In the genomic region with DNA sequence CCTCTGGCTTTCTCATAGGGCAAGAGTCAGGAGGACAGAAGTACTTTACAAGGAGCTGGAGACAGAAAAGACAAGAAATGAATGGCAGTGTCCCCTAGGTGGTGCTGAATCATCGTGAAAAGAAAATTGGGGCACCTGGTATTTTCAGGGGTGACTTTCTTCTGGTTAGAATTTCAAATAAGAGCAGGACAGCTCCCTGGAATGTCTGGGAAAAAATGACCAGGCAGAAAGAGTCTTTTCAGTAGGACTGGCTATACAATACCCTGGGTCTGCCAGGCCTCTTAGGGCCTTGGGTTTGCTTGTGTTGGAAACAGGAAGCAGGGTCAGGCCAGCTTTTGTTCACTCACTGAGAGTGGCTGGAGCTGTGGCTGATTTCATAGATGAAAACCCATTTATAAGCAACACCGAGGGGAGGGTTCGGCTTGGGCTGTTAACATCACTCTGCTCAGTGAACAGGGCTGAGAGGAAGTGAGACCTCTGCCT, we compare ENCODE assay signal across 8 mouse cellular contexts. TPM values are rescaled to one million over a fixed set of nuclear protein-coding genes. Genes with fewer than 3 reads are reported as not detected.
DNase-seq lines count a peak whose midpoint lies in the region; ATAC-seq and TF ChIP-seq lines count a peak whose summit lies in the region.
"Had no signal": no experiment of that assay in that cellular context is flagged by ENCODE, and none has a peak within 500 bp of the region (broad histone marks: within the 10 kb centered on the region; RNA-seq: fewer than 3 reads in every experiment).

No protein-coding gene starts in this region.

- POLR2A ChIA-PET in Patski (lab: Charles Lee) = no interaction called here

- H3K9ac ChIP-seq in forebrain, postnatal 0 days = no peak overlapping the region
- H3K9ac ChIP-seq in hindbrain, postnatal 0 days (replicated peaks; ENCODE audit: low read length) = no peak overlapping the region
- no peak overlapping the region for H3K9ac ChIP-seq in stomach, embryonic 16.5 days (ENCODE audit: low read length)
- H3K9ac ChIP-seq: stomach, embryonic 15.5 days had no signal

- peaks cover 22% of the 10 kb centered on the region for H3K4me1 ChIP-seq in forebrain, postnatal 0 days (ENCODE audit: insufficient read depth)
- peaks cover 7% of the 10 kb centered on the region; the same call in 1 of the 2 replicates for H3K4me1 ChIP-seq in hindbrain, postnatal 0 days (ENCODE audit: insufficient read depth, low read length)
- H3K4me1 ChIP-seq in stomach, embryonic 16.5 days (ENCODE audit: control insufficient read depth, insufficient read depth, low read length) = no peaks in the 10 kb centered on the region
- H3K4me1 ChIP-seq: stomach, embryonic 15.5 days had no signal

- in situ Hi-C loops in Patski (cut with MboI; ENCODE audit: low pct_unique_long_range_greater_than_20kb) = loop anchor here (5.0 kb wide), 3 partner anchors 96 to 684 kb away; no protein-coding TSS in a partner anchor

- peak; percentile 71 for TF ChIP-seq CTCF in Patski (IDR thresholded peaks at IDR 0.05)
- TF ChIP-seq CTCF in forebrain, postnatal 0 days (IDR thresholded peaks at IDR 0.05; ENCODE audit: low read depth) = peak; percentile 80
- TF ChIP-seq CTCF in hindbrain, postnatal 0 days (IDR thresholded peaks at IDR 0.05; ENCODE audit: low read depth) = peak; percentile 76

- no peak overlapping the region for H3K4me3 ChIP-seq in forebrain, postnatal 0 days (ENCODE audit: low read depth, low read length)
- H3K4me3 ChIP-seq in hindbrain, postnatal 0 days (ENCODE audit: low read length) = no peak overlapping the region
- H3K4me3 ChIP-seq in stomach, embryonic 16.5 days (replicated peaks; ENCODE audit: low read length) = no peak overlapping the region
- H3K4me3 ChIP-seq: stomach, embryonic 15.5 days had no signal

- no peaks in the 10 kb centered on the region for H3K9me3 ChIP-seq in forebrain, postnatal 0 days (ENCODE audit: low read length)
- H3K9me3 ChIP-seq in hindbrain, postnatal 0 days (ENCODE audit: low read length) = no peaks in the 10 kb centered on the region
- H3K9me3 ChIP-seq in stomach, embryonic 16.5 days (replicated peaks; ENCODE audit: control insufficient read depth, low read length) = no peaks in the 10 kb centered on the region
- H3K9me3 ChIP-seq: stomach, embryonic 15.5 days had no signal

- H3K27ac ChIP-seq in forebrain, postnatal 0 days (ENCODE audit: low read depth, low read length) = peak overlapping the region; percentile 73
- H3K27ac ChIP-seq in hindbrain, postnatal 0 days = peak overlapping the region; percentile 73
- H3K27ac ChIP-seq in stomach, embryonic 16.5 days (ENCODE audit: low read length) = peak overlapping the region; percentile 33; the same call in 1 of the 2 replicates
- H3K27ac ChIP-seq: stomach, embryonic 15.5 days had no signal

- H3K36me3 ChIP-seq in forebrain, postnatal 0 days (ENCODE audit: insufficient read depth) = no peaks in the 10 kb centered on the region
- H3K36me3 ChIP-seq in hindbrain, postnatal 0 days (ENCODE audit: insufficient read depth, low read length) = no peaks in the 10 kb centered on the region
- H3K36me3 ChIP-seq in stomach, embryonic 16.5 days (ENCODE audit: control insufficient read depth, insufficient read depth, low read length) = no peaks in the 10 kb centered on the region
- H3K36me3 ChIP-seq: stomach, embryonic 15.5 days had no signal

- DNase-seq in Patski (ENCODE audit: low read depth, low spot score) = no peak
- peak; percentile 60 for DNase-seq in cerebellum, adult 11-12 months
- peak; percentile 87 for DNase-seq in forebrain, postnatal 0 days
- peak; percentile 84 for DNase-seq in hindbrain, postnatal 0 days (ENCODE audit: low spot score)
- peak; percentile 47 to 58 for DNase-seq in layer of hippocampus, postnatal 36 days
- DNase-seq in mesoderm, embryonic 11.5 days (ENCODE audit: low read depth, low spot score) = peak; percentile 58

- no peak overlapping the region for H3K4me2 ChIP-seq in forebrain, postnatal 0 days (ENCODE audit: low read depth)
- H3K4me2 ChIP-seq in hindbrain, postnatal 0 days (ENCODE audit: low read depth, low read length) = no peak overlapping the region
- H3K4me2 ChIP-seq in stomach, embryonic 16.5 days (ENCODE audit: low read depth, low read length) = no peak overlapping the region
- H3K4me2 ChIP-seq: stomach, embryonic 15.5 days had no signal

- 4% methylated on average over 3 of the region's 3 CpGs for WGBS in forebrain, postnatal 0 days
- WGBS in hindbrain, postnatal 0 days = 9% methylated on average over 3 of the region's 3 CpGs
- WGBS in stomach, embryonic 16.5 days = 21% methylated on average over 3 of the region's 3 CpGs

- no peaks in the 10 kb centered on the region for H3K27me3 ChIP-seq in Patski
- no peaks in the 10 kb centered on the region for H3K27me3 ChIP-seq in forebrain, postnatal 0 days (ENCODE audit: insufficient read depth, low read length)
- no peaks in the 10 kb centered on the region for H3K27me3 ChIP-seq in hindbrain, postnatal 0 days (ENCODE audit: insufficient read depth, low read length)
- H3K27me3 ChIP-seq in stomach, embryonic 16.5 days (ENCODE audit: control insufficient read depth, insufficient read depth, low read length) = no peaks in the 10 kb centered on the region
- H3K27me3 ChIP-seq: stomach, embryonic 15.5 days had no signal

- no peak for ATAC-seq in Patski
- peak; percentile 79 for ATAC-seq in forebrain, postnatal 0 days
- peak; percentile 88 for ATAC-seq in hindbrain, postnatal 0 days
- ATAC-seq in stomach, embryonic 16.5 days (ENCODE audit: insufficient read depth, low FRiP score) = peak; percentile 37; the same call in 1 of the 2 replicates

- CTCF ChIA-PET in Patski (lab: Charles Lee) = interaction anchor here (0.7 to 1.7 kb wide), 7 partner anchors 8 to 685 kb away, joined by 3 to 8 read pairs (median 4); no protein-coding TSS in a partner anchor

RNA-seq across cellular contexts. Expression of a gene that starts 5.8 kb away (rescaled TPM):
- polyA plus RNA-seq in Patski (2021) = 0.35 TPM
- 0.15 and 0.62 TPM in 2 replicates for total RNA-seq in forebrain, postnatal 0 days (2014; rRNA removed)
- 0.25 and 0.44 TPM in 2 replicates for polyA plus RNA-seq in forebrain, postnatal 0 days (2015; fragmentation: Nextera tagmentation; extraction: Ambion mirVana)
- not detected in 2 replicates for total RNA-seq in hindbrain, postnatal 0 days (2014; rRNA removed)
- polyA plus RNA-seq in hindbrain, postnatal 0 days (2015; fragmentation: Nextera tagmentation; extraction: Ambion mirVana) = 0.23 and 0.50 TPM in 2 replicates
- total RNA-seq in layer of hippocampus, postnatal 36 days (2021) = not detected
- polyA plus RNA-seq in stomach, embryonic 16.5 days (2015; fragmentation: Nextera tagmentation; extraction: Ambion mirVana) = not detected in 2 replicates

RNA-seq across cellular contexts. Expression of a gene that starts 32.8 kb away (rescaled TPM):
- polyA plus RNA-seq in Patski (2021) = 28.5 TPM
- total RNA-seq in forebrain, postnatal 0 days (2014; rRNA removed) = 16.0 and 18.5 TPM in 2 replicates
- 26.3 and 27.5 TPM in 2 replicates for polyA plus RNA-seq in forebrain, postnatal 0 days (2015; fragmentation: Nextera tagmentation; extraction: Ambion mirVana)
- 16.0 and 51.4 TPM in 2 replicates for total RNA-seq in hindbrain, postnatal 0 days (2014; rRNA removed)
- polyA plus RNA-seq in hindbrain, postnatal 0 days (2015; fragmentation: Nextera tagmentation; extraction: Ambion mirVana) = 25.9 and 31.9 TPM in 2 replicates
- total RNA-seq in layer of hippocampus, postnatal 36 days (2021) = 10 to 100 TPM; 18.2 to 19.9 TPM
- 50.0 and 54.6 TPM in 2 replicates for polyA plus RNA-seq in stomach, embryonic 16.5 days (2015; fragmentation: Nextera tagmentation; extraction: Ambion mirVana)

RNA-seq across cellular contexts. Expression of a gene that starts 33.1 kb away (rescaled TPM):
- polyA plus RNA-seq in Patski (2021) = 0.15 TPM
- total RNA-seq in forebrain, postnatal 0 days (2014; rRNA removed) = 1.6 and 2.0 TPM in 2 replicates
- 0.26 and 0.86 TPM in 2 replicates for polyA plus RNA-seq in forebrain, postnatal 0 days (2015; fragmentation: Nextera tagmentation; extraction: Ambion mirVana)
- total RNA-seq in hindbrain, postnatal 0 days (2014; rRNA removed) = 0.58 and 1.5 TPM in 2 replicates
- polyA plus RNA-seq in hindbrain, postnatal 0 days (2015; fragmentation: Nextera tagmentation; extraction: Ambion mirVana) = 0.43 and 0.68 TPM in 2 replicates
- total RNA-seq in layer of hippocampus, postnatal 36 days (2021) = under 1 TPM; 0.92 to 0.94 TPM
- not detected in 2 replicates for polyA plus RNA-seq in stomach, embryonic 16.5 days (2015; fragmentation: Nextera tagmentation; extraction: Ambion mirVana)
